Mouse (Mus musculus) Patski (cell line): ENCODE data around the gene Crtc3. TPM values are rescaled to one million over a fixed set of nuclear protein-coding genes. Genes with fewer than 3 reads are reported as not detected.
A peak's percentile ranks its signal among the peaks of the same experiment; 100 is the strongest.

Experiments
- ATAC-seq: fragments of 100-300 bp; one replicate; pipeline ENCODE4 v1.8.0; 2021
- CTCF ChIA-PET: fragments of 350-600 bp; sonication (Branson Sonifier 250); formaldehyde crosslinking; loops from one replicate; lab custom pipeline; 2022; ENCODE audit warnings: inconsistent platforms; lab: Charles Lee
- POLR2A ChIA-PET: fragments of 350-600 bp; sonication (Branson Sonifier 250); formaldehyde crosslinking; loops from one replicate; lab custom pipeline; 2022; ENCODE audit warnings: antibody characterized with exemption, inconsistent platforms; lab: Charles Lee
- DNase-seq: peaks from one replicate; pipeline ENCODE4 v3.0.0-alpha.2; 2011; ENCODE audit warnings: low read depth, low spot score
- H3K27me3 ChIP-seq: fragments of 371-371 bp; one replicate; pipeline ENCODE4 v1.5.1; 2021
- CTCF ChIP-seq: fragments of 100-300 bp; IDR thresholded peaks from one replicate; pipeline ENCODE4 v1.5.1; 2021
- in situ Hi-C: fragments of 300-500 bp; cut with MboI; formaldehyde crosslinking; loops from 3 replicates; pipeline ENCODE4 v1.11.1; 2018; ENCODE audit warnings: low pct_unique_long_range_greater_than_20kb, mixed read lengths
- polyA plus RNA-seq: library from polyadenylated mRNA; unstranded; gene quantifications from one replicate; pipeline ENCODE4 v1.2.3, GENCODE M21; 2021

The Crtc3 gene
- polyA plus RNA-seq, 1 experiment from 2014 or later, result 25.6 TPM

GRCm38 (mm10) chr7:80634741-80635140, 53.9 kb downstream of the Crtc3 start:
- H3K27me3 ChIP-seq, result no peaks in the 10 kb centered on the region
- DNase-seq (no peak), ATAC-seq (no peak)
- ChIA-PET POLR2A (no interaction called here), CTCF (interaction anchor here (2.9 kb wide), 1 partner anchor 23 kb away, joined by 11 read pairs; no protein-coding TSS in a partner anchor)
- in situ Hi-C loops, result loop anchor here (10.0 kb wide), 1 partner anchor 50 kb away; the partner anchor contains the start of gene Crtc3
- no peak for TF ChIP-seq CTCF

GRCm38 (mm10) chr7:80633635-80634034, 55.0 kb downstream of the Crtc3 start:
- TF ChIP-seq CTCF, result no peak
- ChIA-PET POLR2A (no interaction called here), CTCF (interaction anchor here (0.7 to 2.9 kb wide), 3 partner anchors 15 to 24 kb away, joined by 3 to 11 read pairs (median 4); no protein-coding TSS in a partner anchor)
- ATAC-seq, result no peak
- no peaks in the 10 kb centered on the region for H3K27me3 ChIP-seq
- no peak for DNase-seq
- in situ Hi-C loops, result loop anchor here (10.0 kb wide), 1 partner anchor 51 kb away; the partner anchor contains the start of gene Crtc3

DNA sequence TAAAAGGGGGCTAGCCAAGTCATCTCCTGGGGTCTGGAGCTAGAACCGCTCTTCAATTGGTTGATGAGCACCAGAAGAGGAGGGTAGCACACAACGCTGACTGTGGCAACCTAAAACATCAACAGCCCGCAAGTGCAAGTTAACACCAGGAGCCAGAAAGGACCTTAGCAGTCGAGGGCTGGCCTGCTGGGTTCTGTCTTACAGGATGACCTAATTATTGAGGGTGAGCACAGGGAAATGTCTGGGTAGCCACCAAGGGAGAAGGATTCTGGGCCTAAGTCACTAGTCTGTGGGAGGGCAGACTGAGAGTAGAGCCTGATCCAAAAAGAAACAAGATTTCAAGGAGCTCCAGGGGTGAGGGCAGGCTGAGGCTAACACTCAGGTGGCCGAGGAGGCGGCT, 56.7 kb downstream of the Crtc3 start:
- ATAC-seq (no peak), DNase-seq (no peak)
- in situ Hi-C loops, result loop anchor here (10.0 kb wide), 1 partner anchor 53 kb away; the partner anchor contains the start of gene Crtc3
- ChIA-PET POLR2A (interaction anchor here (1.0 kb wide), 1 partner anchor 9 kb away, joined by 3 read pairs; no protein-coding TSS in a partner anchor), CTCF (interaction anchor here (0.9 kb wide), 1 partner anchor 8 kb away, joined by 6 read pairs; no protein-coding TSS in a partner anchor)
- no peak for TF ChIP-seq CTCF
- no peaks in the 10 kb centered on the region for H3K27me3 ChIP-seq

DNA sequence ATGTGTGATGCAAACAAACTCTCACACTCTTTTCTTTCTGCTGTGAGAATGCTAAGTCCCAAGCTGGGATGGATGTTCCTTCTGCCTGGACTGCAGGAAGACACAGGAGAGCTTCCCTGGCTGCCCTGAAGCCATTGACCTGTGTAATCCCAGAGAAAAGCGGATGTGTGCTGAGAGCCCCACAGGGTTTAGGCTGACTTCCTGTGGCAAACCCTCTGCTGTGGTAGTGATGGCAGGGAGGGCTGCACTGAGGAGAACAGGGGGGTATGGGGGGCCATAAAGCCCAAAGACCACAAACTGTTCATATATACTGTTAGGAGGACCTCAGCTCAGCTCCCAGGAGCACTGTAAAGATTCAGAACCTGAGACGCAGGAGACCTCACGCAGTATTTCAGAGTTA, 57.3 kb downstream of the Crtc3 start:
- ChIA-PET CTCF (interaction anchor here (0.9 kb wide), 1 partner anchor 9 kb away, joined by 6 read pairs; no protein-coding TSS in a partner anchor), POLR2A (interaction anchor here (1.0 kb wide), 1 partner anchor 9 kb away, joined by 3 read pairs; no protein-coding TSS in a partner anchor)
- H3K27me3 ChIP-seq, result no peaks in the 10 kb centered on the region
- TF ChIP-seq CTCF, result no peak
- ATAC-seq (no peak), DNase-seq (no peak)
- in situ Hi-C loops, result loop anchor here (10.0 kb wide), 1 partner anchor 53 kb away; the partner anchor contains the start of gene Crtc3

DNA sequence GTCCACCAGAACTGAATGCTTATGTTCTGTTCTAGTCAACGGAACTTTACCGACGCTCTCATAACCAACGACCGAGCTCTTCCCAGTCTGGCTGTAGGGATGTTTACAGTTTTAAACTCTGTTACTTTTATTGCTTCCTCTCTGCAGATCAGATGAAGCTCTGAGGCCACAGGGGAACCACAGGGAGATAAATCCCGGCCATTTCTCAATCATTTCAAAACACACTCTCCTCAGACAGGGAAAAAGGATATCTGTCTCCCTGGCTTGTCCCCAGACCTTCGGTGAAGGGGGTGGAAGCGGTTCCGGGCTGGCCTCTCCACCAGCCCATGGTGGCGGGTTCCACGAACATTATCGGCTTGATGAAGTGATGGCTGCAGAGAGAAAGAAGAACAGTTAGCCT, 59.3 kb downstream of the Crtc3 start:
- POLR2A ChIA-PET, result interaction anchor here (1.1 to 1.6 kb wide), 6 partner anchors 12 to 60 kb away, joined by 3 to 6 read pairs (median 4); partner anchors contain the start of gene Crtc3
- ATAC-seq (no peak), DNase-seq (no peak)
- in situ Hi-C loops, result no loop called here
- CTCF ChIA-PET, result interaction anchor here (1.0 to 2.0 kb wide), 5 partner anchors 7 to 25 kb away, joined by 3 to 8 read pairs (median 4); no protein-coding TSS in a partner anchor
- no peak for TF ChIP-seq CTCF
- no peaks in the 10 kb centered on the region for H3K27me3 ChIP-seq

- CTCF ChIA-PET, result interaction anchor here (1.0 to 2.0 kb wide), 5 partner anchors 8 to 26 kb away, joined by 3 to 8 read pairs (median 4); no protein-coding TSS in a partner anchor
- in situ Hi-C loops, result no loop called here
- DNase-seq, result peak; percentile 56
- no peak for TF ChIP-seq CTCF
- ATAC-seq, result peak; percentile 56
- POLR2A ChIA-PET, result interaction anchor here (1.1 to 1.6 kb wide), 6 partner anchors 12 to 60 kb away, joined by 3 to 6 read pairs (median 4); partner anchors contain the start of gene Crtc3
- no peaks in the 10 kb centered on the region for H3K27me3 ChIP-seq
These were observed 59.9 kb downstream of the Crtc3 start for GRCm38 (mm10) chr7:80628708-80629183.

DNA sequence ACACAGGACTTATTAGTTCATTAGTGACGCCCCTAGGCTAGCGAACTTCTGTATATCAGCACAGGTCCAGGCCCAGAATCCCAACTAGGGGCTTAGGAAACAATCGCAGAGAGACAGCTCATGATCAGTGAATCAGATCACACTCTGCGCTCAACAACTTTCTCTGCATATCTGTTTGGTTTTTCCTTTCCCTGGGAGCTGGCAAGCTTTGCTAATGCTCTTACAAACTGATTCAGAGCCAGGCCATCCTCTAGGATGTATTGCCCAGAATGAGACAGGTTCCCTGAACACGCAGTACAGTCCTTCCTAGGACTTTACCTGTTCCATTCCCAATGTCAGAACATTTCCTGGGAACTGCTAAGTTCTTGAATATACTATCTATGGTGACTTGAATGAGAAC, 61.7 kb downstream of the Crtc3 start:
- CTCF ChIA-PET, result interaction anchor here (1.0 to 1.4 kb wide), 2 partner anchors 15 to 18 kb away, joined by 3 read pairs; no protein-coding TSS in a partner anchor
- POLR2A ChIA-PET, result interaction anchor here (0.6 kb wide), 1 partner anchor 21 kb away, joined by 4 read pairs; no protein-coding TSS in a partner anchor
- DNase-seq (no peak), ATAC-seq (no peak)
- in situ Hi-C loops, result no loop called here
- TF ChIP-seq CTCF, result no peak
- H3K27me3 ChIP-seq, result no peaks in the 10 kb centered on the region

DNA sequence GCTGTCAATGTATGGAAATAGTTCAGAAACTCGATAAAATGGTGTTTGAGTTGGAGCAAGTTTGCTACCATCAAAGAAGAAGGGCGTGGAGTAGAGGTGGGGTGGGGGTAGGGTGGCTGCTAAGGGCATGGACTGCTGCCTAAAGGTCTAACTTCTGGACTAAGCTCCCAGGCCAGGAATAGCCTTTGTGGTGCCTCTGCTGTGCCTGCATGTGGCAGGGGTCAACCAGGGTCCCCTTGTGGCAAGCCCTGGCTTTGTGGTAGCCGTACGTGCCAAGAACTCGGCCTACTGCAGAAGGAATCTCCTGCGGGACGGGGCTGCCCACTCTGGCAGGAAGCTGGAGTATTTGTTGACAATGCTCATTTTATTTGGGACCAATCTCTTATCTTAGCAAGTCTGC, 62.8 kb downstream of the Crtc3 start:
- ATAC-seq (no peak), DNase-seq (no peak)
- in situ Hi-C loops, result no loop called here
- H3K27me3 ChIP-seq, result no peaks in the 10 kb centered on the region
- CTCF ChIA-PET, result interaction anchor here (1.4 kb wide), 1 partner anchor 14 kb away, joined by 3 read pairs; no protein-coding TSS in a partner anchor
- no peak for TF ChIP-seq CTCF
- POLR2A ChIA-PET, result no interaction called here

DNA sequence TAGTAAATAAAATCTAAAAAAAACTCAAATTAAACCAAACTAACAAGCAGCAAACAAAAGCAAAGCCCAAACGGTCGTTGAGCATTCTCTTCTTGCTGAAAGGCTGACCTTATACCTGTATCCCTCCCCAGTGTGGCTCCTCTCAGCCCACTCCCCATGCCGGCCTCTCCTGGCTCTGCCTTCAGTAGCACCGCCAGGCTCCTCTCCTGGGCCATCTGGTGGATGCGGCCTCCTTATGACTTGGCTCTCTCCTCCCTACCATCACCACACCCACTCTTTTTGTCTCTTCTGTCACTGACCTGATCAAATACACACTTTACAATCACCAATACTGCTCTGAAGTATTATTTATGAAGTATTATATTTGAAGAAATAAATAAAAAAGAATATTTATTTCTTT, 65.4 kb downstream of the Crtc3 start:
- CTCF ChIA-PET, result no interaction called here

GRCm38 (mm10) chr7:80616096-80616495, 72.6 kb downstream of the Crtc3 start:
- ChIA-PET POLR2A (no interaction called here), CTCF (interaction anchor here (1.7 kb wide), 1 partner anchor 13 kb away, joined by 4 read pairs; no protein-coding TSS in a partner anchor)
- DNase-seq, result no peak
- H3K27me3 ChIP-seq, result no peaks in the 10 kb centered on the region
- ATAC-seq, result no peak
- TF ChIP-seq CTCF, result no peak
- in situ Hi-C loops, result no loop called here

More for the DNA sequence above, 65.4 kb downstream of the Crtc3 start:
- POLR2A ChIA-PET, result no interaction called here
- no peak for ATAC-seq
- in situ Hi-C loops, result no loop called here
- no peak for TF ChIP-seq CTCF
- DNase-seq, result no peak
- no peaks in the 10 kb centered on the region for H3K27me3 ChIP-seq

- in situ Hi-C loops, result no loop called here
- CTCF ChIA-PET, result interaction anchor here (0.6 to 1.2 kb wide), 4 partner anchors 13 to 37 kb away, joined by 3 read pairs; no protein-coding TSS in a partner anchor
- POLR2A ChIA-PET, result interaction anchor here (0.8 to 1.4 kb wide), 2 partner anchors 51 to 106 kb away, joined by 3 to 4 read pairs; no protein-coding TSS in a partner anchor
- ATAC-seq (no peak), DNase-seq (no peak)
- no peak for TF ChIP-seq CTCF
- H3K27me3 ChIP-seq, result no peaks in the 10 kb centered on the region
These were observed 74.6 kb downstream of the Crtc3 start for GRCm38 (mm10) chr7:80614042-80614441.
